Mouse (Mus musculus): ENCODE results near the gene Sfxn3. TPM values are rescaled to one million over a fixed set of nuclear protein-coding genes. Genes with fewer than 3 reads are reported as not detected.

Gene Sfxn3
- polyA plus RNA-seq, 2 experiments = 1.8 to 2.4 TPM

GRCm38 (mm10) chr19:45024775-45025174 is 22.5 kb upstream of the Sfxn3 start:
- TF ChIP-seq CTCF (IDR thresholded peaks at IDR 0.05; ENCODE audit: low read depth) (no peak), EP300 (IDR thresholded peaks at IDR 0.05; ENCODE audit: low read depth) (no peak)
- Histone ChIP-seq H3K27me3 (ENCODE audit: control insufficient read depth, insufficient read depth, low read length) (no peaks in the 10 kb centered on the region), H3K4me2 (ENCODE audit: low read depth) (no peak overlapping the region), H3K4me3 (ENCODE audit: insufficient read depth in 1 of 2, low read depth in 2 of 2, low read length in 2 of 2) (no peak overlapping the region), H3K9me3 (ENCODE audit: control insufficient read depth, low read length) (no peaks in the 10 kb centered on the region), H3K9ac (replicated peaks) (no peak overlapping the region), H3K27ac (no peak overlapping the region), H3K36me3 (replicated peaks; ENCODE audit: control insufficient read depth, insufficient read depth, low read depth) (no peaks in the 10 kb centered on the region; the same call in 1 of the 2 replicates), H3K4me1 (replicated peaks; ENCODE audit: control insufficient read depth in 2 of 2, insufficient read depth in 2 of 2, low read length in 1 of 2) (no peaks in the 10 kb centered on the region)
- ATAC-seq (ENCODE audit: insufficient read depth) (no peak), DNase-seq (ENCODE audit: low read depth in 3 of 3, low spot score in 3 of 3) (no peak)
- WGBS (ENCODE audit: insufficient replicate concordance) = 88% methylated on average over 20 of the region's 20 CpGs

- Histone ChIP-seq H3K27me3 (ENCODE audit: control insufficient read depth, insufficient read depth, low read length) (no peaks in the 10 kb centered on the region), H3K27ac (no peak overlapping the region), H3K36me3 (replicated peaks; ENCODE audit: control insufficient read depth, insufficient read depth, low read depth) (no peaks in the 10 kb centered on the region; the same call in 1 of the 2 replicates), H3K9ac (replicated peaks) (no peak overlapping the region), H3K4me2 (ENCODE audit: low read depth) (no peak overlapping the region), H3K4me3 (ENCODE audit: insufficient read depth in 1 of 2, low read depth in 2 of 2, low read length in 2 of 2) (no peak overlapping the region), H3K4me1 (replicated peaks; ENCODE audit: control insufficient read depth in 2 of 2, insufficient read depth in 2 of 2, low read length in 1 of 2) (peaks cover 0 to 2% of the 10 kb centered on the region in 2 experiments; a peak in 1 of 4 replicates), H3K9me3 (ENCODE audit: control insufficient read depth, low read length) (no peaks in the 10 kb centered on the region)
- WGBS (ENCODE audit: insufficient replicate concordance) = 90% methylated on average over 37 of the region's 37 CpGs
- ATAC-seq (ENCODE audit: insufficient read depth) (no peak), DNase-seq (ENCODE audit: low read depth in 3 of 3, low spot score in 3 of 3) (no peak)
- no peak for TF ChIP-seq EP300 (IDR thresholded peaks at IDR 0.05; ENCODE audit: low read depth)
- TF ChIP-seq CTCF (IDR thresholded peaks at IDR 0.05; ENCODE audit: low read depth) = no peak
These were observed 21.2 kb upstream of the Sfxn3 start for GRCm38 (mm10) chr19:45025937-45026568.

GRCm38 (mm10) chr19:45026958-45027670 is 20.2 kb upstream of the Sfxn3 start:
- no peak overlapping the region for H3K4me2 ChIP-seq (ENCODE audit: low read depth)
- peaks cover 0 to 2% of the 10 kb centered on the region in 2 experiments; a peak in 1 of 4 replicates for H3K4me1 ChIP-seq (replicated peaks; ENCODE audit: control insufficient read depth in 2 of 2, insufficient read depth in 2 of 2, low read length in 1 of 2)
- no peak overlapping the region for H3K9ac ChIP-seq (replicated peaks)
- DNase-seq (ENCODE audit: low read depth in 3 of 3, low spot score in 3 of 3) (no peak), ATAC-seq (ENCODE audit: insufficient read depth) (no peak)
- no peak overlapping the region for H3K4me3 ChIP-seq (ENCODE audit: insufficient read depth in 1 of 2, low read depth in 2 of 2, low read length in 2 of 2)
- no peak overlapping the region for H3K27ac ChIP-seq
- no peaks in the 10 kb centered on the region; the same call in 1 of the 2 replicates for H3K36me3 ChIP-seq (replicated peaks; ENCODE audit: control insufficient read depth, insufficient read depth, low read depth)
- WGBS (ENCODE audit: insufficient replicate concordance) = 70% methylated on average over 6 of the region's 6 CpGs
- H3K9me3 ChIP-seq (ENCODE audit: control insufficient read depth, low read length) = no peaks in the 10 kb centered on the region
- TF ChIP-seq EP300 (IDR thresholded peaks at IDR 0.05; ENCODE audit: low read depth) (no peak), CTCF (IDR thresholded peaks at IDR 0.05; ENCODE audit: low read depth) (no peak)
- H3K27me3 ChIP-seq (ENCODE audit: control insufficient read depth, insufficient read depth, low read length) = no peaks in the 10 kb centered on the region

GRCm38 (mm10) chr19:45027848-45028247 is 19.5 kb upstream of the Sfxn3 start:
- ATAC-seq (ENCODE audit: insufficient read depth) (no peak), DNase-seq (ENCODE audit: low read depth in 3 of 3, low spot score in 3 of 3) (no peak)
- no peaks in the 10 kb centered on the region; the same call in 1 of the 2 replicates for H3K36me3 ChIP-seq (replicated peaks; ENCODE audit: control insufficient read depth, insufficient read depth, low read depth)
- WGBS (ENCODE audit: insufficient replicate concordance) = 78% methylated on average over 6 of the region's 6 CpGs
- TF ChIP-seq CTCF (IDR thresholded peaks at IDR 0.05; ENCODE audit: low read depth) = no peak
- TF ChIP-seq EP300 (IDR thresholded peaks at IDR 0.05; ENCODE audit: low read depth) = no peak
- no peak overlapping the region for H3K27ac ChIP-seq
- peaks cover 0 to 2% of the 10 kb centered on the region in 2 experiments; a peak in 1 of 4 replicates for H3K4me1 ChIP-seq (replicated peaks; ENCODE audit: control insufficient read depth in 2 of 2, insufficient read depth in 2 of 2, low read length in 1 of 2)
- no peak overlapping the region for H3K9ac ChIP-seq (replicated peaks)
- H3K27me3 ChIP-seq (ENCODE audit: control insufficient read depth, insufficient read depth, low read length) = no peaks in the 10 kb centered on the region
- no peaks in the 10 kb centered on the region for H3K9me3 ChIP-seq (ENCODE audit: control insufficient read depth, low read length)
- no peak overlapping the region for H3K4me2 ChIP-seq (ENCODE audit: low read depth)
- no peak overlapping the region for H3K4me3 ChIP-seq (ENCODE audit: insufficient read depth in 1 of 2, low read depth in 2 of 2, low read length in 2 of 2)

- Histone ChIP-seq H3K4me2 (ENCODE audit: low read depth) (no peak overlapping the region), H3K4me1 (replicated peaks; ENCODE audit: control insufficient read depth in 2 of 2, insufficient read depth in 2 of 2, low read length in 1 of 2) (peaks cover 0 to 2% of the 10 kb centered on the region in 2 experiments; a peak in 1 of 4 replicates), H3K9me3 (ENCODE audit: control insufficient read depth, low read length) (no peaks in the 10 kb centered on the region), H3K27ac (no peak overlapping the region), H3K27me3 (ENCODE audit: control insufficient read depth, insufficient read depth, low read length) (no peaks in the 10 kb centered on the region), H3K4me3 (ENCODE audit: insufficient read depth in 1 of 2, low read depth in 2 of 2, low read length in 2 of 2) (no peak overlapping the region), H3K9ac (replicated peaks) (no peak overlapping the region), H3K36me3 (replicated peaks; ENCODE audit: control insufficient read depth, insufficient read depth, low read depth) (no peaks in the 10 kb centered on the region; the same call in 1 of the 2 replicates)
- 63% methylated on average over 19 of the region's 19 CpGs for WGBS (ENCODE audit: insufficient replicate concordance)
- DNase-seq (ENCODE audit: low read depth in 3 of 3, low spot score in 3 of 3) = no peak
- TF ChIP-seq CTCF (IDR thresholded peaks at IDR 0.05; ENCODE audit: low read depth) = no peak
- no peak for TF ChIP-seq EP300 (IDR thresholded peaks at IDR 0.05; ENCODE audit: low read depth)
- ATAC-seq (ENCODE audit: insufficient read depth) = no peak
These were observed 18.6 kb upstream of the Sfxn3 start for GRCm38 (mm10) chr19:45028746-45029145.

All from liver, embryonic 14.5 days (tissue).